Mouse (Mus musculus): ENCODE measurements at regions not wholly inside any gene's neighbourhood (a gene's known extent, or its start where the extent isn't known, plus 50 kb on each side); places are given as distances from the start of the nearest gene placed in this dataset.

- Histone ChIP-seq H3K4me3 (ENCODE audit: control insufficient read depth in 1 of 2, insufficient read depth in 1 of 2, low read depth in 2 of 2, low read length in 2 of 2) (no peak overlapping the region), H3K9ac (ENCODE audit: control insufficient read depth, low read depth, low read length, poor library complexity, severe bottlenecking) (no peak overlapping the region), H3K27ac (ENCODE audit: control insufficient read depth, low read depth, low read length) (no peak overlapping the region), H3K79me2 (ENCODE audit: control insufficient read depth, insufficient read depth, low read length, poor library complexity) (no peaks in the 10 kb centered on the region), H3K4me1 (ENCODE audit: control insufficient read depth in 1 of 2, insufficient read depth in 2 of 2, low read length in 2 of 2) (no peaks in the 10 kb centered on the region), H3K27me3 (ENCODE audit: control insufficient read depth in 1 of 2, insufficient read depth in 2 of 2, low read length in 2 of 2) (no peaks in the 10 kb centered on the region), H3K9me3 (replicated peaks; ENCODE audit: insufficient read depth, low read length) (no peaks in the 10 kb centered on the region), H3K36me3 (ENCODE audit: control insufficient read depth in 1 of 2, insufficient read depth in 2 of 2, low read length in 2 of 2) (no peaks in the 10 kb centered on the region)
- DNase-seq (ENCODE audit: low read depth, low spot score), result no peak
- TF ChIP-seq ZC3H11A (IDR thresholded peaks at IDR 0.05; ENCODE audit: low read depth, low read length), result no peak
Observed at GRCm38 (mm10) chr4:34226089-34226840, 176.3 kb upstream of the Spaca1 start.

DNA sequence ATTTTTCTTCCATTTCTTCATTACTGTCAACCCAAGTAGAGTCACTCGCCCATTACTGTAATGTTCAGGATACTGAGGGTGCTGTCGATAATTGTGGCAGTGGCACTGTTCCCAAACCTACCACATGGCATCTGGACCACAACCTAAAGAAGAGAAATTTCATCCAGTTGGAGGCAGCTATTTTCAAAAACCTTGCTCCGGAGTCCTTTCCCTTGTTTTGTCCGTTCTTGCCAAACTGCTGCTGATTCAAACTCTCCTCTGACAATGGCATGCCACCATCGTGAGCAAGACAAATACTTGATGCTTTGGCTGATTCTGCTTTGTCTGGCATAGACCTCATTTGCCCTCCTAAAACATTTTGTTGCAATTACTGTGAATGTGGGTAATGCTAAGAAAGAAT is 176.9 kb upstream of the Spaca1 start:
- H3K36me3 ChIP-seq (ENCODE audit: control insufficient read depth in 1 of 2, insufficient read depth in 2 of 2, low read length in 2 of 2), result no peaks in the 10 kb centered on the region
- no peaks in the 10 kb centered on the region for H3K79me2 ChIP-seq (ENCODE audit: control insufficient read depth, insufficient read depth, low read length, poor library complexity)
- H3K4me3 ChIP-seq (ENCODE audit: control insufficient read depth in 1 of 2, insufficient read depth in 1 of 2, low read depth in 2 of 2, low read length in 2 of 2), result no peak overlapping the region
- no peaks in the 10 kb centered on the region for H3K9me3 ChIP-seq (replicated peaks; ENCODE audit: insufficient read depth, low read length)
- no peaks in the 10 kb centered on the region for H3K27me3 ChIP-seq (ENCODE audit: control insufficient read depth in 1 of 2, insufficient read depth in 2 of 2, low read length in 2 of 2)
- H3K27ac ChIP-seq (ENCODE audit: control insufficient read depth, low read depth, low read length), result no peak overlapping the region
- no peak overlapping the region for H3K9ac ChIP-seq (ENCODE audit: control insufficient read depth, low read depth, low read length, poor library complexity, severe bottlenecking)
- H3K4me1 ChIP-seq (ENCODE audit: control insufficient read depth in 1 of 2, insufficient read depth in 2 of 2, low read length in 2 of 2), result no peaks in the 10 kb centered on the region
- TF ChIP-seq E2F4 (IDR thresholded peaks at IDR 0.05; ENCODE audit: borderline replicate concordance, low read depth, low read length) (no peak), MAX (IDR thresholded peaks at IDR 0.05; ENCODE audit: low read length) (no peak), GABPA (IDR thresholded peaks at IDR 0.05; ENCODE audit: low read depth, low read length) (no peak), ZKSCAN1 (IDR thresholded peaks at IDR 0.05; ENCODE audit: low read depth, low read length) (no peak), RCOR1 (IDR thresholded peaks at IDR 0.05; ENCODE audit: low read depth, low read length) (no peak), KAT2A (conservative IDR thresholded peaks at IDR 0.05; ENCODE audit: low read depth, low read length) (no peak), BHLHE40 (IDR thresholded peaks at IDR 0.05; ENCODE audit: borderline replicate concordance, low read depth, low read length) (no peak), MXI1 (IDR thresholded peaks at IDR 0.05; ENCODE audit: low read depth, low read length) (no peak), NELFE (IDR thresholded peaks at IDR 0.05; ENCODE audit: low read depth, low read length) (no peak), ETS1 (IDR thresholded peaks at IDR 0.05; ENCODE audit: low read depth, low read length) (no peak), SIN3A (IDR thresholded peaks at IDR 0.05; ENCODE audit: low read length) (no peak), ELF1 (IDR thresholded peaks at IDR 0.05; ENCODE audit: low read depth, low read length) (no peak), MAZ (IDR thresholded peaks at IDR 0.05; ENCODE audit: low read depth, low read length) (no peak)
- no peak for DNase-seq (ENCODE audit: low read depth, low spot score)

DNA sequence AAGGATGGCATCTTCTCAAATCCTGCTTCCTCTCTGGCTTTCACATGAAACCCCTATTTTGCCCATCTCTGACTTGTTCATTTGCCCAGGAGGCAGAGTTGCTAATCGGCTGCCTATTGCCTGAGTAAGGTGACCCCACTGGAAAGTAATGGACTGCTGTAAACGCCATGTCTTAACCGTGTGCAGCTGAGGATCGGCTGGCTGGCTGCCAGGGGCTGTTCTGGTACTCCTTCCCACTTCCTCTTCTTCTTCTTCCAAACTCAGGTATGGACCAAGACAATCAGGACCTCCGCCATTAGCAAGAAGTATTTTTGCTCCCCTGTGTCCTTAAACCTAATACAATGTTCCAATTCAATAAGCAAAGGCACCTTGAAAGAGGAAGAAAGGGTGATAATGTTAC is 177.6 kb upstream of the Spaca1 start:
- Histone ChIP-seq H3K9ac (ENCODE audit: control insufficient read depth, low read depth, low read length, poor library complexity, severe bottlenecking) (no peak overlapping the region), H3K27ac (ENCODE audit: control insufficient read depth, low read depth, low read length) (no peak overlapping the region), H3K4me1 (ENCODE audit: control insufficient read depth in 1 of 2, insufficient read depth in 2 of 2, low read length in 2 of 2) (no peaks in the 10 kb centered on the region), H3K9me3 (replicated peaks; ENCODE audit: insufficient read depth, low read length) (no peaks in the 10 kb centered on the region), H3K27me3 (ENCODE audit: control insufficient read depth in 1 of 2, insufficient read depth in 2 of 2, low read length in 2 of 2) (no peaks in the 10 kb centered on the region), H3K79me2 (ENCODE audit: control insufficient read depth, insufficient read depth, low read length, poor library complexity) (no peaks in the 10 kb centered on the region), H3K36me3 (ENCODE audit: control insufficient read depth in 1 of 2, insufficient read depth in 2 of 2, low read length in 2 of 2) (no peaks in the 10 kb centered on the region), H3K4me3 (ENCODE audit: control insufficient read depth in 1 of 2, insufficient read depth in 1 of 2, low read depth in 2 of 2, low read length in 2 of 2) (no peak overlapping the region)
- no peak for DNase-seq (ENCODE audit: low read depth, low spot score)
- no peak for TF ChIP-seq POLR2AphosphoS5 (IDR thresholded peaks at IDR 0.05; ENCODE audit: borderline replicate concordance, low read depth, low read length)
- no peak for TF ChIP-seq USF2 (IDR thresholded peaks at IDR 0.05; ENCODE audit: borderline replicate concordance in 1 of 2, insufficient read depth in 1 of 2, low read depth in 1 of 2, low read length in 2 of 2)
- no peak for TF ChIP-seq POLR2A (IDR thresholded peaks at IDR 0.05; ENCODE audit: control insufficient read depth in 1 of 2, insufficient read depth in 1 of 2, low read depth in 1 of 2, low read length in 2 of 2, poor library complexity in 1 of 2)
- TF ChIP-seq ZNF384 (IDR thresholded peaks at IDR 0.05; ENCODE audit: low read depth, low read length), result no peak
- TF ChIP-seq TBP (IDR thresholded peaks at IDR 0.05; ENCODE audit: low read depth, low read length), result no peak
- TF ChIP-seq SMC3 (IDR thresholded peaks at IDR 0.05; ENCODE audit: low read depth, low read length), result no peak
- no peak for TF ChIP-seq E2F4 (IDR thresholded peaks at IDR 0.05; ENCODE audit: borderline replicate concordance, low read depth, low read length)
- no peak for TF ChIP-seq NELFE (IDR thresholded peaks at IDR 0.05; ENCODE audit: low read depth, low read length)
- TF ChIP-seq CHD2 (IDR thresholded peaks at IDR 0.05; ENCODE audit: low read length), result no peak
- TF ChIP-seq CHD1 (IDR thresholded peaks at IDR 0.05; ENCODE audit: low read depth, low read length), result no peak
- no peak for TF ChIP-seq USF1 (IDR thresholded peaks at IDR 0.05; ENCODE audit: low read depth, low read length)
- TF ChIP-seq MYC (IDR thresholded peaks at IDR 0.05; ENCODE audit: low read depth, low read length), result no peak
- TF ChIP-seq NRF1 (IDR thresholded peaks at IDR 0.05; ENCODE audit: insufficient read depth, low read depth, low read length, poor library complexity, severe bottlenecking), result no peak
- no peak for TF ChIP-seq GATA1 (IDR thresholded peaks at IDR 0.05; ENCODE audit: low read depth, low read length)
- no peak for TF ChIP-seq RCOR1 (IDR thresholded peaks at IDR 0.05; ENCODE audit: low read depth, low read length)
- no peak for TF ChIP-seq BHLHE40 (IDR thresholded peaks at IDR 0.05; ENCODE audit: borderline replicate concordance, low read depth, low read length)
